Mouse (Mus musculus): ENCODE measurements at regions not wholly inside any gene's neighbourhood (a gene's known extent, or its start where the extent isn't known, plus 50 kb on each side); places are given as distances from the start of the nearest gene placed in this dataset.
A peak's percentile ranks its signal among the peaks of the same experiment; 100 is the strongest.

GRCm38 (mm10) chr4:131206181-131206885 is 262.1 kb downstream of the Matn1 start:
- 0 out of 2 replicates have a peak, but pooled peaks have one; percentile 15 for ATAC-seq (ENCODE audit: insufficient number of reproducible peaks, low FRiP score, low TSS enrichment)

- no peak for ATAC-seq (ENCODE audit: insufficient number of reproducible peaks, low FRiP score, low TSS enrichment)
Observed at GRCm38 (mm10) chr4:131206886-131207200, 262.7 kb downstream of the Matn1 start.

GRCm38 (mm10) chr4:131207249-131207648 is 263.1 kb downstream of the Matn1 start:
- ATAC-seq (ENCODE audit: insufficient number of reproducible peaks, low FRiP score, low TSS enrichment): no peak

GRCm38 (mm10) chr4:131208166-131208565 is 264.0 kb downstream of the Matn1 start:
- ATAC-seq (ENCODE audit: insufficient number of reproducible peaks, low FRiP score, low TSS enrichment): no peak

- ATAC-seq (ENCODE audit: insufficient number of reproducible peaks, low FRiP score, low TSS enrichment): no peak
Observed at GRCm38 (mm10) chr4:131208637-131209036, 264.5 kb downstream of the Matn1 start.

GRCm38 (mm10) chr4:131212711-131213110 is 268.5 kb downstream of the Matn1 start:
- ATAC-seq (ENCODE audit: insufficient number of reproducible peaks, low FRiP score, low TSS enrichment): no peak

GRCm38 (mm10) chr4:131215682-131216081 is 271.5 kb downstream of the Matn1 start:
- ATAC-seq (ENCODE audit: insufficient number of reproducible peaks, low FRiP score, low TSS enrichment): no peak

GRCm38 (mm10) chr4:131216361-131216760 is 272.2 kb downstream of the Matn1 start:
- ATAC-seq (ENCODE audit: insufficient number of reproducible peaks, low FRiP score, low TSS enrichment): no peak

- ATAC-seq (ENCODE audit: insufficient number of reproducible peaks, low FRiP score, low TSS enrichment): no peak
Observed at GRCm38 (mm10) chr4:131217083-131217482, 272.9 kb downstream of the Matn1 start.

GRCm38 (mm10) chr4:131217571-131218155 is 273.5 kb downstream of the Matn1 start:
- no peak for ATAC-seq (ENCODE audit: insufficient number of reproducible peaks, low FRiP score, low TSS enrichment)

GRCm38 (mm10) chr4:131220966-131221365 is 276.8 kb downstream of the Matn1 start:
- no peak for ATAC-seq (ENCODE audit: insufficient number of reproducible peaks, low FRiP score, low TSS enrichment)

GRCm38 (mm10) chr4:131230361-131230760 is 286.2 kb downstream of the Matn1 start:
- ATAC-seq (ENCODE audit: insufficient number of reproducible peaks, low FRiP score, low TSS enrichment): no peak

- no peak for ATAC-seq (ENCODE audit: insufficient number of reproducible peaks, low FRiP score, low TSS enrichment)
Observed at GRCm38 (mm10) chr4:131236611-131237031, 292.4 kb downstream of the Matn1 start.

GRCm38 (mm10) chr4:131238591-131238990 is 294.4 kb downstream of the Matn1 start:
- no peak for ATAC-seq (ENCODE audit: insufficient number of reproducible peaks, low FRiP score, low TSS enrichment)

GRCm38 (mm10) chr4:131239132-131239531 is 294.9 kb downstream of the Matn1 start:
- ATAC-seq (ENCODE audit: insufficient number of reproducible peaks, low FRiP score, low TSS enrichment): no peak

- ATAC-seq (ENCODE audit: insufficient number of reproducible peaks, low FRiP score, low TSS enrichment): no peak
Observed at GRCm38 (mm10) chr4:131240457-131240856, 296.3 kb downstream of the Matn1 start.

- 0 out of 2 replicates have a peak, but pooled peaks have one; percentile 41 for ATAC-seq (ENCODE audit: insufficient number of reproducible peaks, low FRiP score, low TSS enrichment)
Observed at GRCm38 (mm10) chr4:131242250-131242649, 298.1 kb downstream of the Matn1 start.

GRCm38 (mm10) chr4:131243744-131244387 is 299.7 kb downstream of the Matn1 start:
- 0 out of 2 replicates have a peak, but pooled peaks have one; percentile 50 for ATAC-seq (ENCODE audit: insufficient number of reproducible peaks, low FRiP score, low TSS enrichment)

- peak; percentile 78 for ATAC-seq (ENCODE audit: insufficient number of reproducible peaks, low FRiP score, low TSS enrichment)
Observed at GRCm38 (mm10) chr4:131252602-131253442, 308.6 kb downstream of the Matn1 start.

- ATAC-seq (ENCODE audit: insufficient number of reproducible peaks, low FRiP score, low TSS enrichment): no peak
Observed at GRCm38 (mm10) chr4:131253443-131253817, 309.2 kb downstream of the Matn1 start.

- no peak for ATAC-seq (ENCODE audit: insufficient number of reproducible peaks, low FRiP score, low TSS enrichment)
Observed at GRCm38 (mm10) chr4:131254243-131254642, 310.1 kb downstream of the Matn1 start.

Measured in cerebellum, adult (tissue).